Mouse (Mus musculus) R1 (cell line): Measurements from ENCODE around the gene Retreg3.
A peak's percentile ranks its signal among the peaks of the same experiment; 100 is the strongest.
"Not testable (repeated sequence)": the region's sequence is repeated elsewhere in the genome, so short reads cannot be mapped to it uniquely, and the experiment has no call there.

Experiments used
- DNase-seq: peaks from one replicate; pipeline ENCODE4 v3.0.0-alpha.2; 2018; ENCODE audit warnings: low read depth, low spot score

Retreg3 gene

DNA sequence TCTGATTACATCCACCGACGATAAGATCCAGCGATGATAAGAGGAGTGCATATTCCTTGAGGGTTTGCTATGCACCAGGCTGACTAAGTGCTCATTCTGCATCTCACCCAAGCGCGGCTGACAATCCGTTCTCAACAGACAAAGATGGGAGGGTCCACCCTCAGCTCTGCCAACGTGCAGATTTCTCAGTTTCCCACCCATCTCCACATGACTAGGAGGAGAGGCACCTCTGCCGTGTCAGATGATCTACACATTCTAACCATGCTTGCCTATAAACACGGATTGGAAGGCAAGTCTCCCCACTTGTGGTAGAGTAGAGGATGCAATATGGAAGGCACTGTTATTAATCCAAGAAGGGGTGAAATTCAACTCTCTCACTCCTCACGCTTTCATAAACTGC, 29.1 kb upstream of the Retreg3 start:
- DNase-seq, result no peak

DNA sequence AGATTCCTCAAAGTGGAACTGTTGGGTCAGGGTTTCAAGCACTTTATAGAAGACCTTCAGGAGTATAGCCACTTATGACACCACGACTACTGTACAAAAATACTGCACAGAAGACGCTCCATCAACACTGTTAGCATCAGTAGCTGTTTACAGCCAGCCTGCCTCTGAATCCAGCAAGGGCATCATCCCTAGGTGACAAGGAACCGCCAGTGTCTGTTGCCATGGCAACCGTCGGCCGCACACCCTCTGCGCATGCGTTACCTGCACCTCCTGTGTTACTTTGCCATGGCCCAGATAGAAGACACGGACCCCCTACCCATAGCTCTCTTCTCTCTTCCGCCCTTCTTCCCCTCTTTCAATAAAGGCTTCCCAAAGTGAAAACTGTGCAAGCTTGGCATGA, 26.7 kb upstream of the Retreg3 start:
- DNase-seq, result peak; percentile 79

DNA sequence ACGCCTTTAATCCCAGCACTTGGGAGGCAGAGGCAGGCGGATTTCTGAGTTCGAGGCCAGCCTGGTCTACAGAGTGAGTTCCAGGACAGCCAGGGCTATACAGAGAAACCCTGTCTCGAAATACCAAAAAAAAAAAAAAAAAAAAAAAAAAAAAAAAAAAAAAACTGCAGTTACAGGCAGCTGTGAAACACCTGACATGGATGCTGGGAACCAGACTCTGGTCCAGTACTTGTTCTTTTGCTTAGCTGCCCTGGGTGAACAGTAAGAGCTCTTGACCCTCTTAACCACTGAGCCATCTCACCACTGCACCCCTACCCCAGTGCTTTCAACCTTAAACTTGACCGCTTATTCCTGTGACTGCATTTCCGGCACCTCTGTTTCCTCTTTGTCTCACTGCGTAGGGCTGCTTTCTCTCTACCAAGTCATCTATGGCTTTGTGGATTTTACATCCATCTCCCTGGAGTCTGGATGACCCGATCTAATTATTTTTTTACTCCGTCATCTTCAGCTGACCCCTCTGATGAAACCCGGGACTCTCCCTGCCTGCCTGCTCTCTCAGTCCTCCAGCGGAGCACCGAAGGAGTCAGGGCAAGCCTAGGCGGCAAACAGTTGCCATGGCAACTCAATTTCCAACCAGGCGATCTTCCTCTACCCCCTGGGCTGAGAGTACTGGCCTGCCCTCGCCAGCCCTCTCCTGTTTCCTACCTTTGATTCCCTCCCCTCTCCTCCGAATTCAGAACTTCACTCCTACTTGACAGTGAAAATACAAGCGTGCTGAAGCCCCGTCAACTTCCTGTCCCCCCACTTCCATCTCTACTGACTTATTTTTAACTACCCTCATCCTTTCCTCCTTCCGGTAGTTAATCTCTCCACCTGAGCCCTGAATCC, 23.9 kb upstream of the Retreg3 start:
- DNase-seq, result peak; percentile 89

DNA sequence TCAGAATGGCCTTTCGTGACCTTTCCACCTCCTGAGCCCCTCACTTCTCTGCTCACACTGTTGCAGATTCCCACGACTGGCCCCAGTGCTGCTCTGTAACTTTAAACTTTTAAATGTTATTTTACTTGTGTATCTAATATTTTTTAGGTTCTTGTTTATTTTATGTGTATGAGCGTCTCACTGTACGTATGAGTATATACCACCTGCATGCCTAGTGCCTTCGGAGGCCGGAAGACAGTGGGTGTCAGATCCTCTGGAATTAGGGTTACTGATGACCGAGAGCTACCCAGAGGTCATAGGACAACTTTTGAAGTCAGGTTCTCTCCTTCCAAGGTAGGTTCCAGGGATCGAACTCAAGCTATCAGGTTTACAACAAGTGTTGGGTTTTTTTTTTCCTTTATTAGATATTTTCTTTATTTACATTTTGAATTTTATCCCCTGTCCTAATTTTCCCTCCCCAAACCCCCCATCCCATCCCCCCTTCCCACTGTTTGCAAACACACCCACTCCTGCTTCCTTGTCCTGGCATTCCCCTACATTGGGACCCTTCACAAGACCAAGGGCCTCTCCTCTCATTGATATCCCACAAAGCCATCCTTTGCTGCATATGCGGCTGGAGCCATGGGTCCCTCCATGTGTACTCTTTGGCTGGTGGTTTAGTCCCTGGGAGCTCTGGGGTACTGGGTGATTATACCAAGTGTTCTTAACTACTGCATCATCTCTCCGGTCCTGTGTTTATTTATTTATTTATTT, 22.7 kb upstream of the Retreg3 start:
- no peak for DNase-seq

DNA sequence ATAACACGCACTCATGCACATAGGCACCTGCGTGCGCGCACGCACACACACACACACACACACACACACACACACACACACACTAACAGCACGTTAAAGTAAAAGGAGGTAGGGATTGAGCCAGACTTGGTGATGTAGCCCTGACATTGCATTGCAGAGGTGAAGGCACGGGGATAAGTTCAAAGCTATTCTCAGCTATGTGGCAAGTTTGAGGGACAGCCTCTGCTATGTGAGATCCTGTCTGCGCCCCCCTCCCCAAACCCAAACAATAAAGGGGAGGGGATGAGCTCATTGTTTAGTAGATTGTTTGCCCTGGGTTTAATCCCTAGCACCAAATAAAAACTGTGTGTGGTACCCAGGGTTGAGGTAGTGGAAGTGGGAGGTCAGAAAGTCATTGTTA, 21.4 kb upstream of the Retreg3 start:
- no peak for DNase-seq

DNA sequence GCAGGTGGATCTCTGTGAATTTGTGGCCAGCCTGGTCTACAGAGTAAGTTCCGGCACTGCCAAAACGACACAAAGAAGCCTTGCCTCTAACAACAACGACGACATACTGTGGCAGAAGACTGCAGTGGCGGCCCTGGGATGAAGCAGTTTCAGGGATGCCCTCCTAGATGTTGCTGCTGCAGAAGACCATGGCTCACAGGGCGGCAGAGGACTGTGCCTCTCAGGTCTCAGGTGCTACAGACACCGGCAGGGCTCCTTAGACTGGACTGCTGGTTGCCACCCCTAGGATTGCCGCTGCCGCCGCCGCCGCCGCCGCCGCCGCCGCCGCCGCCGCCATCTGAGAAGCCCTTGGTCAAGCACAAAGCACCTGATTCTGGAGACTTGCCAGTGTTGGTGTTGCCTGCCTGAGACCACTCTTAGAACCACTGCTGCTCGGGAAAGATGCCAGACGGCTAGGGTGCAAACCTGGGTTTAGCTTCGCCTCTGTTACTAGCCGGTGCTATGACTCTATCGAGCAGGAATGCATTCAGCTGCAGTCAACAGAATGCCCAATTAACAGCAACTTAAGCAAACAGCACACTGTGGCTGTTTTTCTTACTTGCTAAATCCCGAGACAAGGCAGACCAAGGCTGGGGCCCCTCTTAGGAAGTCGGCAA, 20.6 kb upstream of the Retreg3 start:
- no peak for DNase-seq

DNA sequence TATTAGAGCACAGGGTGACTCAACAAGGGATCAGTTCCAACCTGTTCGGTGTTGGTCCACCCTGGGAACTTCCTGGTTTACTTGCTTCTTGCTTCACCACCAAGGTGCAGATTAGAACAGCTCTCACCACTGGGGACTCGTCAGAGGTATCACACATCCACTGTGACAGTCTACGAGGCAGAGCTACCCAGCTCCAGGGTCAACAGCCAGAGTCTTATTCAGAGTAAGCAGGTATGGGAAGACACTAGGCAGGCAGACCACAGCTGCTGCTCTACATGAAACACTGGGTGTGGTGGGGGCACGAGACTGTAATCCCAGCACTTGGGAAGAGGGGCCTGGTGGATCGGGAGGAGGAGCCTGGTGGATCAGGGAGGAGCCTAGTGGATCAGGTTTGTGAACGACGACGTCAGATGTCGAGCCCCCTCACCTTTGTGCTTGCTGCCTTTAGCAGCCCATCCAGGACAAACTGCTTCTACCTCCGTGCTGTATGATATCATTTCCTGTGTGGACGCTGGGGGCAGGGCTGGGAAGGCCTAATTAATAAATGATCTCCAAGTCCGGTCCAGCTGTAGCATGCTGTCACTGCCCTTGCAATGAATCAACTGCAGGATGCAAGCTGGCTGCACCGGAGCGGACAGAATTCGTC, 19.0 kb upstream of the Retreg3 start:
- peak; percentile 78 for DNase-seq

DNA sequence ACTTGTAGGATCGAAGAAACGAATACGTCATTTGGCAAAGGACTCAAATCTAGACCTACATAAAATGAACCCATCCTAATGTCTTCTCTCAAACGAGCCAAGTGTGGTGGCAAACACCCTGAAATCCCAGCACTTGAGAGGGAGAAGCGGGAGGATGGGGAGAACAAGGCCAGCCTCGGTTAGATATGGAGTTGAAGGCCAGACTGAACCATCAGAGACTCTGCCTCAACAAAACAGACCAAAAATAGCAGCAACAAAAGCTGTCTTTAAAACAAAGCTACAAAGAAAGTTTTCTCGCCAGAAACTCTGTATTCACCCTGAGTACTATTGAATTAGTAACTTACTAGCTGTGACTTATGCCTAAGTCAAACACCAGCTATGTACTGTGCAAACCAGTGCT, 17.3 kb upstream of the Retreg3 start:
- DNase-seq, result no peak

DNA sequence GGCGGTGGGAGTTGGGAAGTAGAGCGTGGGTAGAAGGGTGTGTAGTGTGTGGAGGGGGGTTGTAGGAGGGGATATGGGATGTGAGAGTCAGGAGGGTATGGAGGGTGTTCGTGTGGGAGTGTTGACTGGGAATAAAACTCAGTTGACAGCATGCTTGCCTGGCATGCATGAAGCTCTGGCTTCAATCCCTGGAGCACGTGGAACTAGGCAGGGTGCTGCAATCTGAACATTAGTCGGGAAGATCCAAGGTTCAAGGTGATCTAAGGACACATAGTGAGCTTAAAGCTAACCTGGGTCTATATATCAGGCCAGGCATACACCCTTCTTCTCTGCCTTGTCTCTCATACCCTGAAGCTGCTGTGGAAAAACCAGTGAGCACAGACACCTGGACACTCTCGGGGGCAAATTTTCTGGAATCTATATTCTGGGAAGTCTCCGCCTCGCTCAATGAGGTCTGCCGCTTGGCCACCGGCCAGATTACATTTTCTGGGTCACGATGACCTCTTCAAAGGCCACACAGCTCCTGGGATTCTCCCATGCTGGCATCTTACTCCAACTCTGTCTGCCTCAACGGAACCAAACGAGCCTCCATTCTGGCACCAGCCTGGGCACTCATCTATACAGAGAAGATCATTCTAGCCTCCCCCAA, 14.6 kb upstream of the Retreg3 start:
- no peak for DNase-seq

DNA sequence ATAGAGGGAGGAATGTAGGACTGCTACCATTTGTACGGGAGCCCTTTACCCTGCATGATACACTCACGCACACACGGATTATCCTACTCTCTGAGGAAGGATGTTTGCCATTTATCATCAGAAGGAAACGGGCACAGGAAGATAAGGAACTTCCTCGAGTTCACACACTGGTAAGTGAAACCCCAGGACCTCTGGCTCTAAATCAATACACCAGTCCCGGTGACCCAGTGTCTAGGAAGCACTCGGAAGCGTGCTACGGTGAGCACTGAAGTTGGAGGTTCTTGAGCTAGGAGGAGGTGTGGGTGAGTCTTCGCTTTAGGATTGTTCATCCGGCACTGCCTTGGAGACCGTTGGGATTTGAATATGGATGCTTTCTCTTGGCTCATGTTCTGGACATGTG, 13.3 kb upstream of the Retreg3 start:
- no peak for DNase-seq

DNA sequence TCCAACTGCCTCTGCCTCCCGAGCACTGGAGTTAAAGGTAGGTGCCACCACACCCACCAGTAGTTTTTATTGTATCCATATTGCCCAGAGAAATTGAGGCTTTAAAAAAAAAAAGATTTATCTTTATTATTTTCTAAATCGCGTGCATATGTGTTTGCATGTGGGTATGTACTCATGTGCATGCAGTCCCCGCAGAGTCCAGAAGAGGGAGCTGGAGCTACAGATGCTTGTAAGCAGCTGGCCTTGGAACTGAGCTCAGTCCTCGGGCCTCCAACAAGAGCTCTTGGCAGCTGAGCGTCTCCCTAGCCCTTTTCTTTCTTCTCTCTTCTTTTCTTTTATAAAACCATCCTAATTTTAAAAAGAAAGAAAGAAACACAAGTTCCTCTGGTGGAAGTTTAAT, 12.0 kb upstream of the Retreg3 start:
- peak; percentile 89 for DNase-seq

DNA sequence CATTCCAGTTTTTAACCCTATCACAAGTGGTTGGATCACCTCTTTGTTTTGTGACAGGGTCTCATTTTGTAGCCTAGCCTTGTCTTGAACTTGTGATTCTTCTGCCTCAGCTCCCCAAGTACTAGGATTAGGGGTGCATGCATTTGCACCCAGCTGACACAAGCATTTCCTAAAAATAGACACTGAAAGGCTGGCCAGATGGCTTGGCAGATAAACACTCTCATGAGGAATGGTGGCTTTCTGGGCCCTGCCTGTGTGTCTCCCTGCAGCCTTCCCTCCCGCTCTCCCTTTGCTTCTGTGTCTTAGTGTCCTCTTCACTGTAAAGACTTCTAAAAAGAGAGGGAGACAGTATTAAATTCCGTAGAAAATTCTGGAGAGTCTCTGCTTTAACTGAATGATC, 11.5 kb upstream of the Retreg3 start:
- DNase-seq, result no peak

DNA sequence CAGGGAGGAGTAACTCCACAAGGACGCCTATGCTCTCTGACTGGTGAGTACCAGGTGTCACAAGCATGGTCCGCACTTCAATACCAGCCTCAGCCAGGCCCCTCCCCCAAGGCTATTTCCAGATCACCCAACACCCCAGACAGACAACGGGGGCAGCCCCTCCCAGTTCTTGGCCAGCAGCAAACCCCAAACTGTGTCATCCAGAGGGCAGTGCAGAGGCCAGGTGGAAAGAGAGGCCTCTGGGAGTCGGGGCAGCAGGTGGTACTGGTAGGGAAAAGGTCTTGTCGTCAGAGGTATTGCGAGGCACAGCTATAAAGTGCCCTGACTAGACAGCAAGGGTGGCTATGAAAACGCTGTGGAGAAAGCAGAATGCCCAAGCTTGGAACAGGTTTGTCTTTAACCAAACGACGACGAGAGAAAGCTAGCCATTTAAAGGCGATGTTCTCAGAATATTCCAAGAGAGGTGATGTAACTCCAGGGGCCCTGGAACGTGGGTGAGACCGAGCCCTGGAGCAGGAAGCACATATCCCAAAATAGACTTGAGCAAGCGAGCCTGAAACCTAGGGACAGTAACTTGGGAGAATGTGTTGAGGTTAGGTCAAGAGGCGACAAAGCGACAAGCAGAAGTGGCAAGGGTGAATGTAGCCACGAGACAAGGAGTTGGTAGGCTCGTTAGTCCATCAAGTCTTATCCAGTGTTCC, 10.5 kb upstream of the Retreg3 start:
- DNase-seq, result no peak

DNA sequence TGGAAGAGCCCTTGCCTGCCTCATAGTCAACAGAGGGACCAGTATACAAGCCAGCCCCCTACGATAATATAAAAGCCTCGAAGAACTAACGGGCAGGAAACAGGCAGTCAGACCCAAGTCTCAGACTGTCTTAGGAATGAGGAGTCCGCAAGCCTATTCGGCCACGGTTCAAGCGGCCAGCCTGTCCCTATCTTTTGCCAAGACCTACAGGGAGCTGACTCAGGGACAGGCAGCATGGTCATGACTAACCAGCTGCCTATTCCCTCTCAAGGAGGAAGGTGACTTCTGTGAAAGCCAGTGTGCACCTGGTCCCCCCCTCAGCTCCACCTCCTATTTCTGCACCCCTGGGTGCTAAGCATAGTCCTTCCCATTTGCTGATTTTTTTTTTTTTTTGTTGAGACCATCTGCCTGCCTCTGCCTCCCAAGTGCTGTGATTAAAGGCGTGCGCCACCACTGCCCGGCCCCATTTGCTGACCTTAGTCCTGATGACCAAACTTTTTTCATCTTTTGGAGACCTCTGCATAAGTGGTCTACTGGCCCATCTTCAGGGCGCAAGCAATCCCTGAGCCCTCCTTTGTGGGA, 9.4 kb upstream of the Retreg3 start:
- DNase-seq, result no peak

DNA sequence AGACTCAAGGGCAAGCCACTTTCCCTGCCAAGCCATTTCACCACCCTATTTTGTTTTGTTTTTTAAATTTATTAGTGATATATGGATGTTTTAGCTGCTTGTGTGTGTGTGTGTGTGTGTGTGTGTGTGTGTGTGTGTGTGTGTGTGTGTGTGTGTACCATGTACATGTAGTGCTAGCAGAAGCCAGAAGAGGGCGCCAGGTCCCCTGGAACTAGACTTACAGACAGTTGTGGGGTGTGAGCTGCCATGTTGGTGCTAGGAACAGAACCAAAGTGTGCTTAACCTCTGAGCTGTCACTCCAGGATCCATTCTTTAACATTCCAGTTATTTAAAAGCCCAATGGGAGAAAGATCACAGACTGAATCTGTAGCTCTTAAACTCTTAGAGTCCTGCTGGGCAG, 7.4 kb upstream of the Retreg3 start:
- DNase-seq, result peak; percentile 79

DNA sequence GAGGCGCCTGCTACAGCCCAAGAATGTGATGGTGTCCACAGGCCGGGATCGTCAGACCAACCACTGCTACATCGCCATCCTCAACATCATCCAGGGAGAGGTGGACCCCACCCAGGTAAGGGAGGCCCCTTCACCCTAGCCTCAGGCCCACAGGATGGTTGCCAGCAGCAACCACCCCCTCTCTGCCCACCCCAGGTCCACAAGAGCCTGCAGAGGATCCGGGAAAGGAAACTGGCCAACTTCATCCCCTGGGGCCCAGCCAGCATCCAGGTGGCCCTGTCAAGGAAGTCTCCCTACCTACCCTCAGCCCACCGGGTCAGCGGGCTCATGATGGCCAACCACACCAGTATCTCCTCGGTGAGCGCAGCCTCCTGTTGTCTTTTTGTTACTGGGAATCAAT, 5.3 kb upstream of the Retreg3 start:
- not testable (repeated sequence) for DNase-seq

DNA sequence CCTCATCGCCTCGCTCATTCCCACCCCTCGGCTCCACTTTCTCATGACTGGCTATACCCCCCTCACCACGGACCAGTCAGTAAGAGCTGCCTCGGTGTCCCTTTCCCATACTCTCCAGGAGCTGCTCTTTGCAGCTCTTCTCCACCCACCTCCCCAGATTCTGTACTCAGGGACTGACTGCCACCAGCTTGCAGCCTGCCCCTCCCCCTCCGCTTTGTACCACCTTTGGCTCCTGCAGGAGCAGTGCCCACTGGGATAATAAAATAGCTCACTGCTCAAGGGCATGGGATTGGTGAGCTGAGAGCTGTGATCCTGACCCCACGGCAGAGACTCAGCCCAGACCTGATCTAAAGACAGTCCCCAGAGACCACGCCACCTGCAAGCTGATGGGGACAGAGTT, 4.8 kb upstream of the Retreg3 start:
- not testable (repeated sequence) for DNase-seq

DNA sequence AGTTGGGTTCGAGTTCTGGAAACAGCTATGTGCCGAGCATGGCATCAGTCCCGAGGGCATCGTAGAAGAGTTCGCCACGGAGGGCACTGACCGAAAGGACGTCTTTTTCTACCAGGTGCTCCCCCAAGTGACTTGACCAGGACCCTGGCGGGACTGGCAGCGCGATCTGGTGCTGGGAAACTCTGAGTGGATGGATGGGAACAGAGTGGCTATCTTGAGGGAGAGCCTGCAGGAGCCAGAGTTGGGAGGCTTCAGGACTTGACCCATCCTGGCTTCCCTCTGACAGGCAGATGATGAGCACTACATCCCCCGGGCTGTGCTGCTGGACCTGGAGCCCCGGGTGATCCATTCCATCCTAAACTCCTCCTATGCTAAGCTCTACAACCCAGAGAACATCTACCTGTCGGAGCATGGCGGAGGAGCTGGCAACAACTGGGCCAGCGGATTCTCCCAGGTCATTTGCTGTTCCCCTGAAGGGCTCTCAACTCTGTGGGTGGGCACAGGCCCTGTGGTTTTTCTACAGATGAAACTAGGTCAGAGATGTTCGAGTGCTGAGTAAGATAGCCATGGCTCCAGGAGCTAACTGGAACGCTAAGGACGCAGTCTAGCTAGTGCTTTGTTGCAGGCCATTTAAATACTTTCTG, 974 bp upstream of the Retreg3 start:
- DNase-seq, result no peak

DNA sequence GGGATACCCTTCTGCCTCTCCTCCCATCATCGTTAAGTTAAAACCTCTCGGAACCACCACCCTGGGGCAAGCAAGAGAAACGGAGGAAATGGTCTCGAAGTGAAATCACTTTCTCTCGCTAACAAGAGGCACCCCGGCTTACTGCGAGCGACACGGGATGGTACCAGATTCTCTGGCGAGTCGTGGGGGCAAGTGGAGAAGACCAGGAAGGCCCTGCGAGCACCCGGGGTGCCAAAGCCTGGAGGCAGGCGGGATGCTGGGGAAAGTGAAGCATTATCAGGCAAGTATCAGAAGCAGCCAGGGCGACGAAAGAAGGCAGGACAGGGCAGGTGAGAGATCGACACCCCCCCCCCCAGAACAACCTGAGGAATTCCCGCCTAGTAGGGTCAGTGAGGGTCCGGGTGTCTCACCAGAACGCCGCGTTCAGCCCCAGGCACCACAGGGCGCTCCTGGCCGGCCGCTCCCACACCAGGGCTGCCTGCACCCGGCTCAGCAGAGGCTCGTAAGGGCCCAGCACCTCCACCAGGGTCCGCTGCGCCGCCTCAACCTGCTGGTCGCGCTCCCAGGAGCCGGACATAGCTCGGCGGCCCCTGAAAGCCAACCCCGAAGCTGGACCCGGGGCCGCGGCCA, 447 bp downstream of the Retreg3 start:
- no peak for DNase-seq

DNA sequence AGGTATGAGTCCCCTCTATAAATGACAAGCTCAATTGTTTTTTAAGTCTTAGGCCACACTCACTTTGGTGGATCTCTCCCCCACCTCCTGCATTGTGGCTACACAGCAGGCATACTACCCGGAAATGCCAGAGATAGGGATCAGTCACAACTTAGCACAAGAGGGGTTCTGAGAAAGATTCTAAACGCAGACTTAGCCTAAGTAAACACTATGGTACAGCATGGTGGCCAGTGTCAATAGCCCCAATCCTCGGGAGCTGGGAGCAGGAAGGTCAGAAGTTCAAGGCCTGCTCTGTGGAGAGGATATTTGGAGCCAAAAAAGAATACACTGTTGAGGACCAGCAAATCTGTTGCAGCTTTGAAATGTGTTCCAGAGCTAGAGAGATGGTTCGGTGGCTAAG, 1.6 kb downstream of the Retreg3 start:
- peak; percentile 51 for DNase-seq
